In genomic region chr19:21868471-21868870, GRCm38 (mm10) we compare ENCODE assay signal across 23 mouse cellular contexts.
"Had no signal": no experiment of that assay in that cellular context is flagged by ENCODE, and none has a peak within 500 bp of the region (broad histone marks: within the 10 kb centered on the region; RNA-seq: fewer than 3 reads in every experiment).

No protein-coding gene starts in this region.

- DNase-seq: gastrocnemius, postnatal 14 days; gastrocnemius, postnatal 36 days; heart, adult 18-20 months; heart, postnatal 14 days; heart, postnatal 36 days; kidney, adult 11 months; kidney, adult 2 months; kidney, adult 9 months; kidney, postnatal 14 days; kidney, postnatal 36 days; layer of hippocampus, postnatal 36 days; left cerebral cortex, postnatal 4 days had no signal

- H3K36me3 ChIP-seq: heart, embryonic 13.5 days; heart, embryonic 15.5 days; hindbrain, embryonic 13.5 days; hindbrain, embryonic 15.5 days; kidney, embryonic 15.5 days; limb, embryonic 13.5 days; limb, embryonic 15.5 days; liver, embryonic 12.5 days had no signal

- H3K4me3 ChIP-seq: heart, embryonic 13.5 days; heart, embryonic 15.5 days; hindbrain, embryonic 13.5 days; hindbrain, embryonic 15.5 days; kidney, embryonic 15.5 days; limb, embryonic 13.5 days; limb, embryonic 15.5 days; liver, embryonic 12.5 days had no signal

- H3K27me3 ChIP-seq: heart, embryonic 13.5 days; heart, embryonic 15.5 days; hindbrain, embryonic 13.5 days; hindbrain, embryonic 15.5 days; kidney, embryonic 15.5 days; limb, embryonic 13.5 days; limb, embryonic 15.5 days; liver, embryonic 12.5 days had no signal

- H3K4me1 ChIP-seq: hindbrain, embryonic 13.5 days; hindbrain, embryonic 15.5 days; kidney, embryonic 15.5 days; limb, embryonic 13.5 days; limb, embryonic 15.5 days had no signal

- H3K27ac ChIP-seq: heart, embryonic 15.5 days; hindbrain, embryonic 13.5 days; hindbrain, embryonic 15.5 days; hindbrain, postnatal 0 days; kidney, embryonic 15.5 days; kidney, postnatal 0 days; limb, embryonic 13.5 days; limb, embryonic 15.5 days; liver, embryonic 12.5 days; liver, embryonic 14.5 days had no signal

- H3K9ac ChIP-seq: heart, embryonic 13.5 days; heart, embryonic 15.5 days; hindbrain, embryonic 13.5 days; hindbrain, embryonic 15.5 days; kidney, embryonic 15.5 days; limb, embryonic 13.5 days; limb, embryonic 15.5 days; liver, embryonic 12.5 days; liver, embryonic 14.5 days had no signal
